Mouse (Mus musculus): ENCODE results near the gene Ripor2. TPM values are rescaled to one million over a fixed set of nuclear protein-coding genes. Genes with fewer than 3 reads are reported as not detected.

Ripor2 gene
- polyA plus RNA-seq, 1 experiment from 2014 or later = 6.5 TPM

- 86% methylated on average over 4 of the region's 4 CpGs for whole genome bisulfite sequencing
- no peak overlapping the region for H3K9ac ChIP-seq (ENCODE audit: low read depth, low read length)
- no peak overlapping the region for H3K4me3 ChIP-seq (ENCODE audit: low read depth, low read length)
- no peaks in the 10 kb centered on the region for H3K9me3 ChIP-seq (ENCODE audit: control insufficient read depth, low read length)
- DNase-seq (ENCODE audit: low spot score) (no peak), ATAC-seq (ENCODE audit: low read depth) (no peak)
- no peak overlapping the region for H3K27ac ChIP-seq (replicated peaks; ENCODE audit: low read depth, low read length)
- no peaks in the 10 kb centered on the region for H3K36me3 ChIP-seq (ENCODE audit: control insufficient read depth, insufficient read depth, low read length)
- no peaks in the 10 kb centered on the region for H3K27me3 ChIP-seq (replicated peaks; ENCODE audit: control insufficient read depth, insufficient read depth, low read length)
- H3K4me1 ChIP-seq (ENCODE audit: control insufficient read depth, insufficient read depth, low read length) = peaks cover 9% of the 10 kb centered on the region
- H3K4me2 ChIP-seq (ENCODE audit: low read depth, low read length) = no peak overlapping the region
Measured at GRCm38 (mm10) chr13:24607961-24608360, 26.0 kb downstream of the Ripor2 start.

GRCm38 (mm10) chr13:24608709-24609108, 26.7 kb downstream of the Ripor2 start:
- peaks cover 4% of the 10 kb centered on the region; the same call in 1 of the 2 replicates for H3K4me1 ChIP-seq (ENCODE audit: control insufficient read depth, insufficient read depth, low read length)
- ATAC-seq (ENCODE audit: low read depth) (no peak), DNase-seq (ENCODE audit: low spot score) (no peak)
- H3K27ac ChIP-seq (replicated peaks; ENCODE audit: low read depth, low read length) = no peak overlapping the region
- H3K36me3 ChIP-seq (ENCODE audit: control insufficient read depth, insufficient read depth, low read length) = no peaks in the 10 kb centered on the region
- 80% methylated on average over 1 of the region's 1 CpGs for WGBS
- no peaks in the 10 kb centered on the region for H3K9me3 ChIP-seq (ENCODE audit: control insufficient read depth, low read length)
- no peak overlapping the region for H3K9ac ChIP-seq (ENCODE audit: low read depth, low read length)
- H3K27me3 ChIP-seq (replicated peaks; ENCODE audit: control insufficient read depth, insufficient read depth, low read length) = no peaks in the 10 kb centered on the region
- H3K4me2 ChIP-seq (ENCODE audit: low read depth, low read length) = no peak overlapping the region
- H3K4me3 ChIP-seq (ENCODE audit: low read depth, low read length) = no peak overlapping the region

- 76% methylated on average over 5 of the region's 5 CpGs for WGBS
- no peaks in the 10 kb centered on the region for H3K27me3 ChIP-seq (replicated peaks; ENCODE audit: control insufficient read depth, insufficient read depth, low read length)
- no peak overlapping the region for H3K4me3 ChIP-seq (ENCODE audit: low read depth, low read length)
- no peaks in the 10 kb centered on the region for H3K4me1 ChIP-seq (ENCODE audit: control insufficient read depth, insufficient read depth, low read length)
- H3K9me3 ChIP-seq (ENCODE audit: control insufficient read depth, low read length) = no peaks in the 10 kb centered on the region
- ATAC-seq (ENCODE audit: low read depth) (no peak), DNase-seq (ENCODE audit: low spot score) (no peak)
- no peak overlapping the region for H3K4me2 ChIP-seq (ENCODE audit: low read depth, low read length)
- no peak overlapping the region for H3K9ac ChIP-seq (ENCODE audit: low read depth, low read length)
- no peaks in the 10 kb centered on the region for H3K36me3 ChIP-seq (ENCODE audit: control insufficient read depth, insufficient read depth, low read length)
- no peak overlapping the region for H3K27ac ChIP-seq (replicated peaks; ENCODE audit: low read depth, low read length)
Measured at GRCm38 (mm10) chr13:24610883-24611282, 28.9 kb downstream of the Ripor2 start.

GRCm38 (mm10) chr13:24613031-24613430, 31.0 kb downstream of the Ripor2 start:
- ATAC-seq (ENCODE audit: low read depth) = no peak
- no peaks in the 10 kb centered on the region for H3K36me3 ChIP-seq (ENCODE audit: control insufficient read depth, insufficient read depth, low read length)
- WGBS = 61% methylated on average over 6 of the region's 6 CpGs

GRCm38 (mm10) chr13:24613433-24613832, 31.4 kb downstream of the Ripor2 start:
- H3K36me3 ChIP-seq (ENCODE audit: control insufficient read depth, insufficient read depth, low read length) = no peaks in the 10 kb centered on the region
- no peaks in the 10 kb centered on the region for H3K9me3 ChIP-seq (ENCODE audit: control insufficient read depth, low read length)
- H3K4me3 ChIP-seq (ENCODE audit: low read depth, low read length) = no peak overlapping the region
- no peak for DNase-seq (ENCODE audit: low spot score)
- no peak overlapping the region for H3K9ac ChIP-seq (ENCODE audit: low read depth, low read length)
- no peak overlapping the region for H3K27ac ChIP-seq (replicated peaks; ENCODE audit: low read depth, low read length)
- no peak overlapping the region for H3K4me2 ChIP-seq (ENCODE audit: low read depth, low read length)
- no peak for ATAC-seq (ENCODE audit: low read depth)
- 67% methylated on average over 3 of the region's 3 CpGs for WGBS
- H3K4me1 ChIP-seq (ENCODE audit: control insufficient read depth, insufficient read depth, low read length) = peaks cover 16% of the 10 kb centered on the region
- no peaks in the 10 kb centered on the region for H3K27me3 ChIP-seq (replicated peaks; ENCODE audit: control insufficient read depth, insufficient read depth, low read length)

More at GRCm38 (mm10) chr13:24613031-24613430, 31.0 kb downstream of the Ripor2 start:
- no peaks in the 10 kb centered on the region for H3K9me3 ChIP-seq (ENCODE audit: control insufficient read depth, low read length)
- no peak overlapping the region for H3K4me2 ChIP-seq (ENCODE audit: low read depth, low read length)
- H3K4me1 ChIP-seq (ENCODE audit: control insufficient read depth, insufficient read depth, low read length) = peaks cover 13% of the 10 kb centered on the region
- no peaks in the 10 kb centered on the region for H3K27me3 ChIP-seq (replicated peaks; ENCODE audit: control insufficient read depth, insufficient read depth, low read length)
- no peak overlapping the region for H3K27ac ChIP-seq (replicated peaks; ENCODE audit: low read depth, low read length)
- H3K9ac ChIP-seq (ENCODE audit: low read depth, low read length) = no peak overlapping the region
- H3K4me3 ChIP-seq (ENCODE audit: low read depth, low read length) = no peak overlapping the region
- DNase-seq (ENCODE audit: low spot score) = no peak

- ATAC-seq (ENCODE audit: low read depth) = no peak
- 59% methylated on average over 10 of the region's 10 CpGs for WGBS
- H3K4me3 ChIP-seq (ENCODE audit: low read depth, low read length) = no peak overlapping the region
Measured at GRCm38 (mm10) chr13:24613927-24614780, 32.2 kb downstream of the Ripor2 start.

GRCm38 (mm10) chr13:24615921-24616565, 34.1 kb downstream of the Ripor2 start:
- H3K9me3 ChIP-seq (ENCODE audit: control insufficient read depth, low read length) = no peaks in the 10 kb centered on the region
- no peak overlapping the region for H3K4me2 ChIP-seq (ENCODE audit: low read depth, low read length)
- H3K9ac ChIP-seq (ENCODE audit: low read depth, low read length) = no peak overlapping the region
- no peaks in the 10 kb centered on the region for H3K36me3 ChIP-seq (ENCODE audit: control insufficient read depth, insufficient read depth, low read length)
- DNase-seq (ENCODE audit: low spot score) (no peak), ATAC-seq (ENCODE audit: low read depth) (no peak)
- 64% methylated on average over 9 of the region's 9 CpGs for WGBS
- no peak overlapping the region for H3K27ac ChIP-seq (replicated peaks; ENCODE audit: low read depth, low read length)
- peaks cover 16% of the 10 kb centered on the region for H3K4me1 ChIP-seq (ENCODE audit: control insufficient read depth, insufficient read depth, low read length)
- no peak overlapping the region for H3K4me3 ChIP-seq (ENCODE audit: low read depth, low read length)
- H3K27me3 ChIP-seq (replicated peaks; ENCODE audit: control insufficient read depth, insufficient read depth, low read length) = no peaks in the 10 kb centered on the region

More at GRCm38 (mm10) chr13:24613927-24614780, 32.2 kb downstream of the Ripor2 start:
- no peak overlapping the region for H3K9ac ChIP-seq (ENCODE audit: low read depth, low read length)
- H3K4me2 ChIP-seq (ENCODE audit: low read depth, low read length) = no peak overlapping the region
- H3K27ac ChIP-seq (replicated peaks; ENCODE audit: low read depth, low read length) = no peak overlapping the region
- no peak for DNase-seq (ENCODE audit: low spot score)
- peaks cover 16% of the 10 kb centered on the region for H3K4me1 ChIP-seq (ENCODE audit: control insufficient read depth, insufficient read depth, low read length)
- no peaks in the 10 kb centered on the region for H3K9me3 ChIP-seq (ENCODE audit: control insufficient read depth, low read length)
- H3K27me3 ChIP-seq (replicated peaks; ENCODE audit: control insufficient read depth, insufficient read depth, low read length) = no peaks in the 10 kb centered on the region
- H3K36me3 ChIP-seq (ENCODE audit: control insufficient read depth, insufficient read depth, low read length) = no peaks in the 10 kb centered on the region

- no peaks in the 10 kb centered on the region for H3K27me3 ChIP-seq (replicated peaks; ENCODE audit: control insufficient read depth, insufficient read depth, low read length)
- no peak overlapping the region for H3K9ac ChIP-seq (ENCODE audit: low read depth, low read length)
- no peaks in the 10 kb centered on the region for H3K9me3 ChIP-seq (ENCODE audit: control insufficient read depth, low read length)
- H3K27ac ChIP-seq (replicated peaks; ENCODE audit: low read depth, low read length) = no peak overlapping the region
- 94% methylated on average over 8 of the region's 8 CpGs for WGBS
- no peaks in the 10 kb centered on the region for H3K36me3 ChIP-seq (ENCODE audit: control insufficient read depth, insufficient read depth, low read length)
- peaks cover 16% of the 10 kb centered on the region for H3K4me1 ChIP-seq (ENCODE audit: control insufficient read depth, insufficient read depth, low read length)
- no peak for ATAC-seq (ENCODE audit: low read depth)
- no peak overlapping the region for H3K4me2 ChIP-seq (ENCODE audit: low read depth, low read length)
- H3K4me3 ChIP-seq (ENCODE audit: low read depth, low read length) = no peak overlapping the region
- no peak for DNase-seq (ENCODE audit: low spot score)
Measured at GRCm38 (mm10) chr13:24616645-24617044, 34.7 kb downstream of the Ripor2 start.
